Mouse (Mus musculus) hindbrain, embryonic 11.5 days (tissue): ENCODE results near the gene Hipk4. TPM values are rescaled to one million over a fixed set of nuclear protein-coding genes. Genes with fewer than 3 reads are reported as not detected.
"Not testable (repeated sequence)": the region's sequence is repeated elsewhere in the genome, so short reads cannot be mapped to it uniquely, and the experiment has no call there.

Experiments
- ATAC-seq: fragments of 200-750 bp; cut with Nextera tagmentation; 2 replicates; pipeline ENCODE4 v1.8.0; 2017; ENCODE audit warnings: mild to moderate bottlenecking, moderate TSS enrichment, moderate library complexity; ENCODE audit not compliant: low FRiP score
- DNase-seq: peaks from one replicate; pipeline ENCODE4 v3.0.0-alpha.2; 2015; ENCODE audit warnings: low spot score
- H3K27ac ChIP-seq: fragments of 300-500 bp; sonication (generic); 2 replicates; pipeline ENCODE4 v1.5.1; 2014; ENCODE audit warnings: mild to moderate bottlenecking, low read depth, low read length
- H3K27me3 ChIP-seq: fragments of 300-500 bp; sonication (generic); 2 replicates; pipeline ENCODE4 v1.6.1; 2014; ENCODE audit warnings: mild to moderate bottlenecking, low read length, moderate library complexity, mixed read lengths; ENCODE audit not compliant: control insufficient read depth, insufficient read depth
- H3K36me3 ChIP-seq: fragments of 300-500 bp; sonication (generic); 2 replicates; pipeline ENCODE4 v1.6.1; 2014; ENCODE audit warnings: mild to moderate bottlenecking, low read length, moderate library complexity, mixed read lengths; ENCODE audit not compliant: control insufficient read depth, insufficient read depth
- H3K4me1 ChIP-seq: fragments of 300-500 bp; sonication (generic); replicated peaks from 2 replicates; pipeline ENCODE4 v1.6.1; 2014; ENCODE audit warnings: low read length, mixed read lengths; ENCODE audit not compliant: control insufficient read depth, insufficient read depth
- H3K4me2 ChIP-seq: fragments of 300-500 bp; sonication (generic); replicated peaks from 2 replicates; pipeline ENCODE4 v1.6.1; 2014; ENCODE audit warnings: mild to moderate bottlenecking, low read depth, low read length
- H3K4me3 ChIP-seq: fragments of 300-500 bp; sonication (generic); 2 replicates; pipeline ENCODE4 v1.5.1; 2014; ENCODE audit warnings: low read depth, low read length
- H3K9ac ChIP-seq: fragments of 300-500 bp; sonication (generic); 2 replicates; pipeline ENCODE4 v1.6.1; 2014; ENCODE audit warnings: low read depth, low read length
- H3K9me3 ChIP-seq: fragments of 300-500 bp; sonication (generic); 2 replicates; pipeline ENCODE4 v1.6.1; 2016; ENCODE audit warnings: low read length; ENCODE audit not compliant: control insufficient read depth
- WGBS: fragments of 180-500 bp; shearing (Covaris S2); extraction: QIAGEN DNeasy Blood & Tissue Kit; methylation state at CpG from one replicate; pipeline ENCODE4 v1.1.7; 2014; 5-methylcytosine and 5-hydroxymethylcytosine counted together
- polyA plus RNA-seq: library from polyadenylated mRNA; unstranded; fragments of >200 nt; fragmentation: Nextera tagmentation; extraction: Ambion mirVana; gene quantifications from 2 replicates; pipeline ENCODE4 v1.2.1, GENCODE M21; 2014

Gene Hipk4
- polyA plus RNA-seq, 1 experiment from 2014 or later, result 0.96 TPM

DNA sequence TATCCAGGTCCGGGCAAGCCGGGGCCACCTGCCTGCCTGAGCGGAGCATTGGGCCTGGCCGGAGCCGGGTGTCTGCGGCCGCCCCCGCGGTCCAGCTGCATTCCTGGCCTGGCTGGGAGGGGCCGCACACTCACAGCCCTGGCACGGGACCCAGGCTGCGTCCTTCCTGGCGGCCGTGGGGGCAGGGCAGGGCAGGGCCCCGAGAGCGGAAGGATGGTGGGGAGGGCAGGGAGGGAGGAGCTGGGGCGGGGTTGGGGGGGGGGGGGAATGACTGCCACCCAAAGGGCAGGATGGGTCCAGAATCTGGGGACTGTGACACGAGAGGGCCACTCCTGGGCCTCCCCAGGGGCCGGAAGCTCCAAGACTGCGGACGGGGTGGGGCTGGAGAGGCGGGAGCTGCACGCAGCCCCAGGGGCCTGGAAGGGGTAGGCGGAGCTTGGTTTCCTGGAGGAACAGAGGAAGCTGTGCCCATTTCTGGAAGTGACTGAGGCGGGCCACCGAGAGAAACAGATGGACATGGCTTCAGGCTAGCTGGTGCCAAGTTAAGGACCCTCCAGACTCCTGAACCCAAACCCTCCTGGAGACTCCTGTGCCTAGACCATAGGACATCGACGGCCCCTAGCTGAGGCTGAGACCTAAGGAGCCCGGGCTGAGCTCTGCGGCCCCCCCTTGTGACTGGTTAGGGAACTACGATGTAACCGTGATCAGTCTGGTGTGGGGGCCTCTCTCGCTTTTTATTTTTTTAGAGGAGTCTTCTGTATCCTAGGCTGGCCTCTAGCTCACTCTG is 32.3 kb upstream of the Hipk4 start:
- ATAC-seq (peak; percentile 43), DNase-seq (peak; percentile 81)
- H3K36me3 ChIP-seq, result no peaks in the 10 kb centered on the region
- H3K9ac ChIP-seq, result peak overlapping the region; percentile 19
- H3K27ac ChIP-seq, result no peak overlapping the region
- peak overlapping the region; percentile 29 for H3K4me3 ChIP-seq
- H3K27me3 ChIP-seq, result no peaks in the 10 kb centered on the region
- peak overlapping the region; percentile 50 for H3K4me2 ChIP-seq
- H3K9me3 ChIP-seq, result no peaks in the 10 kb centered on the region
- H3K4me1 ChIP-seq, result no peaks in the 10 kb centered on the region
- under 1% methylated on average over 26 of the region's 33 CpGs for WGBS

DNA sequence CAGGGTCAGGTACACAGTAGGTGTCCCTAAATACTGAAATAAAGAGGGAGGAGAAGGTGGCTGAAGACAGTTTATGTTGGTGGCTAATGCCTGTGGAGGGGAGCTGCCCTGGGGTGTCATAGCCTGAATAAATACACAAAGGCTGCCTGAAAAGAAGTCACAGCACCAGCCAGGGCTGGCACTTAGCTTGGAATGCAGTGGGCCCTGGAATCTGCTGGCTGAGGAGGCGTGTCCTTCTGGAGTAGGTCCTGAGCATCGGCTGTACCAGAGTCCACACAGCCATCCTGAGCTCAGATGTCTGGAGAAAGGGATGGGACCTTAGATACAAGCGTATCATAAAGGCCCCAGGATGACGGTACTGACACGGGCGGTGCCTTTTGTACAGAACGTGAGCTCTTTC is 31.2 kb upstream of the Hipk4 start:
- ATAC-seq (no peak), DNase-seq (no peak)
- H3K4me3 ChIP-seq, result no peak overlapping the region
- no peak overlapping the region for H3K27ac ChIP-seq
- H3K27me3 ChIP-seq, result no peaks in the 10 kb centered on the region
- no peaks in the 10 kb centered on the region for H3K36me3 ChIP-seq
- no peak overlapping the region for H3K4me2 ChIP-seq
- whole genome bisulfite sequencing, result 76% methylated on average over 7 of the region's 7 CpGs
- H3K9me3 ChIP-seq, result no peaks in the 10 kb centered on the region
- no peaks in the 10 kb centered on the region for H3K4me1 ChIP-seq
- H3K9ac ChIP-seq, result no peak overlapping the region

DNA sequence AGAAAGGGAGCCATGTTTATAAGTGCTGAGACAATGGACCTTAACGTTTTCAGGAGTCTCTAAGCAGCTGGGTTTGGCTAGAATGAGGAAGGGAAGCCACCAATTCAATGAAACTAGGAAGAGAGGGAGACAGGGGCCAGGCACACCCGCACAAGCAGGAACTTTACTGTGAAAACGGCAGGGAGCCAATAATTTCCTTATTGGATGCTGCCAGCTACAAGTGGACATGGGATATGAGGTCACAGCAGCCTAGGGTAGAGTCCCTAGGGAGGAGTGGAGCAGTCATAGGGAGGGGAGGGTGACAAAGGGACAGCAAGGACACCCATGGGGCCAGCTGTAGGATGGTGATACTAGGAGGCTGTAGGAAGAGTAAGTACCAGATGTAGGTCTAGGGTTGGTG is 30.0 kb upstream of the Hipk4 start:
- Histone ChIP-seq H3K9me3 (no peaks in the 10 kb centered on the region), H3K4me3 (no peak overlapping the region), H3K27ac (no peak overlapping the region), H3K36me3 (no peaks in the 10 kb centered on the region), H3K9ac (no peak overlapping the region), H3K27me3 (no peaks in the 10 kb centered on the region), H3K4me2 (no peak overlapping the region), H3K4me1 (no peaks in the 10 kb centered on the region)
- no peak for ATAC-seq
- DNase-seq, result no peak
- WGBS, result 82% methylated on average over 3 of the region's 3 CpGs

DNA sequence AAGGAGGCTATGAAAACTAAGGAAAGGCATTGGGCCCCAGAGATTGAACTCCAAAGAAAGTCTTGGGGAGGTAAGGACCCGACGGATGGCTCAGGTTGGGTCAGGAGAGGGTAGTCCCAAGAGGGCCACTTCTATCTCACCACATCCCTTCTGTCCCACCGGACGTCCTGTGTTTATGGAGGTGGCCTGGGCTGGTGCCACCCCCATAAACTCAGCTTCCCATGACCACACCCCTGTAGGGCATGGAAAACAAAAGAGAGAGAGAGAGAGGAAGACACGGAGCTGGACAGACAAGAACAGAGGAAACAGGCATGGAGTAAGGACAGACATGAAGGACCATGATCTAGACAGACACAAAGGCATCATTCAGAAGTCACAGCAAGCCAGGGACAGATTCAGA is 29.6 kb upstream of the Hipk4 start:
- 90% methylated on average over 5 of the region's 5 CpGs for WGBS
- Histone ChIP-seq H3K4me3 (no peak overlapping the region), H3K9me3 (no peaks in the 10 kb centered on the region), H3K27me3 (no peaks in the 10 kb centered on the region), H3K4me2 (no peak overlapping the region), H3K36me3 (no peaks in the 10 kb centered on the region), H3K9ac (no peak overlapping the region), H3K4me1 (no peaks in the 10 kb centered on the region), H3K27ac (no peak overlapping the region)
- DNase-seq (no peak), ATAC-seq (no peak)

DNA sequence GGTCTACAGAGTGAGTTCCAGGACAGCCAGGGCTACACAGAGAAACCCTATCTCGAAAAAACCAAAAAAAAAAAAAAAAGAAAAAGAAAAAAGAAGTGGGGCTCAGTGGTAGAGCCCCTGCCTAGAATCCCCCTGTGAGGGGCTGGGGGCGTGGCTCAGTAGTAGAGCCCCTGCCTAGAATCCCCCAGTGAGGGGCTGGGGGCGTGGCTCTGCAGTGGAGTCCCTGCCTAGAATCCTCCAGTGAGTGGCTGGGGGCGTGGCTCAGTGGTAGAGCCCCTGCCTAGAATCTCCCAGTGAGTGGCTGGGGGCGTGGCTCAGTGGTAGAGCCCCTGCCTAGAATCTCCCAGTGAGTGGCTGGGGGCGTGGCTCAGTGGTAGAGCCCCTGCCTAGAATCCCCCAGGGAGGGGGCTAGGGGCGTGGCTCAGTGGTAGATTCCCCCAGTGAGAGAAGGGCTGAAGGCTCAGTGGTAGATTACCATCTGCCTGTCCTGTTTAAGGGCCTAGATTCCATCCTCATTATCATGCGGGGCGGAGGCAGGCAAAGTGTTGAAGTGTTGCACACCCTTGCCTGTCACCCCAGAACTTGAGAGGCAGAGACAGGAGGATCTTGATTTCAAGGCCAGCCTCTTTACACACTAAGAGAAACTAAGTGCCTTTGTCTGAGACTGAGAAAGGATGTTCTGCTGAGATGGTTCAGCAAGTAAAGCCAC is 28.3 kb upstream of the Hipk4 start:
- not testable (repeated sequence) for DNase-seq, H3K4me1 ChIP-seq, H3K36me3 ChIP-seq, H3K27ac ChIP-seq, H3K9me3 ChIP-seq, H3K4me2 ChIP-seq, H3K27me3 ChIP-seq, H3K9ac ChIP-seq, ATAC-seq, H3K4me3 ChIP-seq
- WGBS, result 92% methylated on average over 8 of the region's 9 CpGs

DNA sequence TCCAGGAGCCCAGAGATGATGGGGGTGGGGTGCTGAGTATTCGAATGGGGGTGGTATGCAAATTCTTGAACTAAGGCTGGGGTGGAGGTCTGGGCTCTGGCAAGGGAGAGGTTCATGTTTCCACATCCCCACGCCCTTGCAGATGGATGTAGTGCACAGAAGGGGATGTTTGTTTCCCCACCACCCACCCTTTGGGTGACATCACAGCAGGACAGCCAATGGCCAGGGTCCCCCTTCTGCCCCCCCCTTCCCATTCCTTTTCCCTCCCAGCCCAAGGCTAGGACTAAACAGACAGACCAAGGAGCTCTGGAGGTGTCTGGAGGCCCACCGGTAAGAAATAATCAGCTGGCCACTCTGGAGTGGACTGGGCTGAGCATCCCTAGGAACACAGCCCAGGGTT is 24.0 kb upstream of the Hipk4 start, which contains the start of gene Prx:
Gene Prx (plus strand): TSS at position 289 of the 400 bp plus-strand sequence.
- Histone ChIP-seq H3K36me3 (no peaks in the 10 kb centered on the region), H3K4me2 (no peak within 1 kb of the TSS), H3K4me1 (no peaks in the 10 kb centered on the region), H3K27me3 (no peaks in the 10 kb centered on the region), H3K4me3 (no peak within 1 kb of the TSS), H3K9ac (no peak within 1 kb of the TSS), H3K9me3 (no peaks in the 10 kb centered on the region), H3K27ac (no peak within 1 kb of the TSS)
- 51% methylated on average over 3 of the region's 3 CpGs for WGBS
- ATAC-seq (no peak), DNase-seq (no peak)

DNA sequence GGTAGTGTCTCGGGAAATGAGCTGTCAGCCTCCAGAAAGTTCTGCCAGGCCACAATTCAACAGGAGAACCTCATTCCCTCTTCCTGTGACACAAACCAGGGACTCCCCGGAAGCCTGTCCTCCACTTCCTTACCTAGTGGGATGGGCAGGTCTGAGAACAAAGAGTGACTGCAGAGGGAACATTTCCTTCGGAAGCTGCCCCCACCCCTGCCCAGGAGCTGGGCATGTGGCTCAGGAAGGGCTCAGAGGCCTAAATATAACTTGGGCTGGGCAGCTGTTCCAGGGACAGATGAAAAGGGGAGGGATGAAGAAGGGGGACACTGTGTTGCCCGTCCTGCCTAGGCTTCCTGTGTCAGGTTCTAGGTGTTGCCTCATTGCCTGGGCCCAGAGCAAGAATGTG is 21.4 kb upstream of the Hipk4 start:
- H3K36me3 ChIP-seq, result no peaks in the 10 kb centered on the region
- no peak overlapping the region for H3K27ac ChIP-seq
- H3K4me2 ChIP-seq, result no peak overlapping the region
- ATAC-seq (no peak), DNase-seq (no peak)
- WGBS, result 63% methylated on average over 4 of the region's 4 CpGs
- 0 out of 2 replicates have a peak, but pooled peaks cover 3% of the 10 kb centered on the region for H3K4me1 ChIP-seq
- no peaks in the 10 kb centered on the region for H3K27me3 ChIP-seq
- H3K9ac ChIP-seq, result no peak overlapping the region
- H3K4me3 ChIP-seq, result no peak overlapping the region
- H3K9me3 ChIP-seq, result no peaks in the 10 kb centered on the region

DNA sequence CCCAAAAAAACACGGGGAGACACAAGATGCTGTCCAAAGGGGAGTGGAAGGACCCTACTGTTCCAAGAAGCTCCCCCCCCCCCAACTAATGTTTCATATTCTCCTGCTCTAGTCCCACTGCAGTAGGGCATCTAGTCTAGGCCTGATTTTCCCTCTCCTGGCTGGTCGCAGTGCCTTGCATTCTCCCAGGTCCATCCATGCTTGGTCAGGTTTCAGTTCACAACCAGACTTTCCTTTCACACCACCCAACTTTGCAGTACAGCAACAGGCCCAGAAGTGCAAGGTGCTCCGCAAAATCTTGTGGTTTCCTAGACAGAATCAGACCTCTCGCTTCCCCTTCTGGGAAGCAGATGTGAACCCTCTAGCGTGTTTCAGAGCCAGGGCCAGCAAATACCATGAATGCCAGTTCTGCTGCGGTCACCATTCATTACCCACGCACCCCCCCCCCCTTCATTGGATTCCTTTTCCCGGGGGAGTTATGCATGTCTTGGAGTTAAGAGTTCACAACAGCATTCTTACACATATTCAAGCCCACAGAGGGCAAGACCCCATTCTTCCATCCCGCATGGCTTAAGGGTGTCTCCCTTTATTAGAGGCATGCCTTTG is 16.2 kb upstream of the Hipk4 start:
- ATAC-seq, result peak; percentile 3; the same call in 1 of the 2 replicates
- no peak overlapping the region for H3K27ac ChIP-seq
- peak; percentile 38 for DNase-seq

More for the DNA sequence above, 16.2 kb upstream of the Hipk4 start:
- Histone ChIP-seq H3K4me2 (peak overlapping the region; percentile 49), H3K4me3 (no peak overlapping the region), H3K9ac (peak overlapping the region; percentile 58; the same call in 1 of the 2 replicates), H3K4me1 (0 out of 2 replicates have a peak, but pooled peaks cover 3% of the 10 kb centered on the region), H3K27me3 (no peaks in the 10 kb centered on the region), H3K36me3 (no peaks in the 10 kb centered on the region), H3K9me3 (no peaks in the 10 kb centered on the region)
- WGBS, result 44% methylated on average over 9 of the region's 9 CpGs
